Mouse (Mus musculus) thymus, postnatal 14 days (tissue): ENCODE results near the gene Ercc4.

Experiments
- DNase-seq: peaks from one replicate; pipeline ENCODE4 v3.0.0; 2021

Gene Ercc4

DNA sequence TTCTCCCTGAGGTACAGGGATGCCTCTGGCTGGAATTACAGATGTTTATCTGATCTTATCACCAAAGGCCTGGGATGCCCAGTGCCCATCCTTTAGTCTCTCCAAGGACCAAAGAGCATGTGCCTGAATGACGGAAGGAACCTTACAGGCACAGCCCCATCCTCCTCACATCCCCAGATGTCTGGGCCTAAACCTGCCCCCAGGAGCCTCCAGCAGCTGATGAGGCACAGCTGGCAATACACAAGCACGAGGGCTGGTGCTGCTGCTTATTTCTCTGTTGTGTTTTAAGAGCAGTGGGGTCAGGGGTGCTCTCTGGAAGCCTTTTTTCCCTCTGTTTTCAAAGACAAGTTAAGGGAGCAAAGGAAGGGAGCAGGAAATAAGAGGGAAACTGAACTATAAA, 89.7 kb downstream of the Ercc4 start:
- DNase-seq = no peak
